In genomic region chr7:80501006-80501405, GRCm38 (mm10) we compare ENCODE assay signal across 14 mouse cellular contexts. TPM values are rescaled to one million over a fixed set of nuclear protein-coding genes. Genes with fewer than 3 reads are reported as not detected.
DNase-seq lines count a peak whose midpoint lies in the region; ATAC-seq and TF ChIP-seq lines count a peak whose summit lies in the region.
"Had no signal": no experiment of that assay in that cellular context is flagged by ENCODE, and none has a peak within 500 bp of the region (broad histone marks: within the 10 kb centered on the region; RNA-seq: fewer than 3 reads in every experiment).

No protein-coding gene starts in this region.

- DNase-seq in heart, postnatal 25 days (ENCODE audit: low spot score), result no peak
- peak; percentile 5 for DNase-seq in lung, postnatal 25 days (ENCODE audit: low spot score)
- DNase-seq in lung, adult 2 months, result no peak
- DNase-seq in heart, postnatal 4 days, result peak; percentile 23
- DNase-seq in splenic B cell, adult 2 months (ENCODE audit: low read depth, low spot score), result peak; percentile 34
- no peak for DNase-seq in right cerebral cortex, postnatal 14 days
- DNase-seq: adrenal gland, postnatal 36 days; cerebellum, adult 11-12 months; kidney, postnatal 10 days had no signal

- no peaks in the 10 kb centered on the region for H3K27me3 ChIP-seq in heart, embryonic 16.5 days (ENCODE audit: control insufficient read depth, insufficient read depth, low read length)
- no peaks in the 10 kb centered on the region for H3K27me3 ChIP-seq in splenic B cell, adult 2 months (ENCODE audit: control insufficient read depth, insufficient read depth, low read length, poor library complexity, severe bottlenecking)
- H3K27me3 ChIP-seq: forebrain, embryonic 12.5 days; limb, embryonic 13.5 days had no signal

- TF ChIP-seq POLR2A in lung, adult 2 months (IDR thresholded peaks at IDR 0.05; ENCODE audit: borderline replicate concordance, extremely low read depth, low read depth, low read length), result no peak

- no peak overlapping the region for H3K9ac ChIP-seq in heart, embryonic 16.5 days (ENCODE audit: low read length)
- H3K9ac ChIP-seq: forebrain, embryonic 12.5 days; limb, embryonic 13.5 days had no signal

- 30% methylated on average over 7 of the region's 7 CpGs for WGBS in heart, embryonic 16.5 days
- 69% methylated on average over 7 of the region's 7 CpGs for WGBS in lung, adult 2 months

- TF ChIP-seq CTCF in lung, adult 2 months (IDR thresholded peaks at IDR 0.05; ENCODE audit: insufficient read depth, low read length), result no peak

- H3K9me3 ChIP-seq in heart, embryonic 16.5 days (replicated peaks; ENCODE audit: control insufficient read depth, low read length), result no peaks in the 10 kb centered on the region
- H3K9me3 ChIP-seq: forebrain, embryonic 12.5 days; hindbrain, embryonic 10.5 days; limb, embryonic 13.5 days had no signal

- H3K4me3 ChIP-seq in heart, embryonic 16.5 days (ENCODE audit: low read length), result no peak overlapping the region
- H3K4me3 ChIP-seq in lung, adult 2 months (replicated peaks; ENCODE audit: extremely low read depth, low read depth, low read length), result no peak overlapping the region
- H3K4me3 ChIP-seq: forebrain, embryonic 12.5 days; hindbrain, embryonic 10.5 days; limb, embryonic 13.5 days had no signal

- ATAC-seq in heart, embryonic 16.5 days (replicated peaks; ENCODE audit: extremely low read depth, insufficient read depth, low FRiP score), result peak; percentile 66; the same call in 1 of the 2 replicates
- ATAC-seq: intestine, embryonic 16.5 days had no signal

- H3K36me3 ChIP-seq in heart, embryonic 16.5 days (ENCODE audit: control insufficient read depth, insufficient read depth), result peaks cover 13% of the 10 kb centered on the region
- H3K36me3 ChIP-seq in splenic B cell, adult 2 months (ENCODE audit: control insufficient read depth, insufficient read depth, low read length, poor library complexity, severe bottlenecking), result peaks cover 4% of the 10 kb centered on the region

- H3K4me1 ChIP-seq in heart, embryonic 16.5 days (ENCODE audit: control insufficient read depth, insufficient read depth, low read length), result peaks cover 17% of the 10 kb centered on the region
- H3K4me1 ChIP-seq in lung, adult 2 months (ENCODE audit: control insufficient read depth, insufficient read depth, low read length), result no peaks in the 10 kb centered on the region; the same call in 1 of the 2 replicates
- H3K4me1 ChIP-seq: forebrain, embryonic 12.5 days; hindbrain, embryonic 10.5 days; limb, embryonic 13.5 days had no signal

- H3K4me2 ChIP-seq in heart, embryonic 16.5 days (ENCODE audit: low read depth, low read length), result no peak overlapping the region
- H3K4me2 ChIP-seq: forebrain, embryonic 12.5 days; limb, embryonic 13.5 days had no signal

- H3K27ac ChIP-seq in heart, embryonic 16.5 days (ENCODE audit: low read length), result peak overlapping the region; percentile 80
- H3K27ac ChIP-seq: forebrain, embryonic 12.5 days; hindbrain, embryonic 10.5 days; limb, embryonic 13.5 days had no signal

- intact Hi-C loops in heart, postnatal 25 days (cut with DNase I), result no loop called here

RNA-seq across cellular contexts. Expression of gene Blm, which starts 33.9 kb away (rescaled TPM):
- 14.5 and 15.3 TPM in 2 replicates for polyA plus RNA-seq in heart, embryonic 16.5 days (2015; fragmentation: Nextera tagmentation; extraction: Ambion mirVana)
- 1 to 10 TPM; 1.5 to 2.0 TPM for total RNA-seq in heart, postnatal 25 days (2021)
- 0.42 and 0.75 TPM in 2 replicates for polyA plus RNA-seq in lung, adult 2 months (2012; rRNA removed)
- 10 to 100 TPM; 15.5 to 16.5 TPM for total RNA-seq in heart, postnatal 4 days (2021)

Comparison
In these comparisons a context has a peak if more than half of its experiments do, and no peak if none do; other contexts are left out.
1. DNase-seq: peak in lung, postnatal 25 days (single experiment), heart, postnatal 4 days (single experiment) and splenic B cell, adult 2 months (single experiment); none in heart, postnatal 25 days (single experiment), lung, adult 2 months (single experiment) and right cerebral cortex, postnatal 14 days (single experiment).
2. RNA of gene Blm, which starts 33.9 kb away (total RNA-seq): 15.5 to 16.5 TPM in heart, postnatal 4 days; 1.5 to 2.0 TPM in heart, postnatal 25 days; every median in the first group is over 4 times any median in the second.